Mouse (Mus musculus) neural tube, embryonic 12.5 days (tissue): Measurements from ENCODE around the gene Ciapin1. TPM values are rescaled to one million over a fixed set of nuclear protein-coding genes. Genes with fewer than 3 reads are reported as not detected.

ENCODE experiments used
- ATAC-seq: fragments of 200-750 bp; cut with Nextera tagmentation; 2 replicates; pipeline ENCODE4 v1.8.0; 2017; ENCODE audit warnings: low read depth, mild to moderate bottlenecking, moderate TSS enrichment, moderate library complexity; ENCODE audit not compliant: low FRiP score
- H3K27ac ChIP-seq: fragments of 300-500 bp; sonication (generic); 2 replicates; pipeline ENCODE4 v1.5.1; 2016
- H3K27me3 ChIP-seq: fragments of 300-500 bp; sonication (generic); replicated peaks from 2 replicates; pipeline ENCODE4 v1.6.1; 2016; ENCODE audit warnings: mild to moderate bottlenecking
- H3K36me3 ChIP-seq: fragments of 300-500 bp; sonication (generic); 2 replicates; pipeline ENCODE4 v1.6.1; 2016; ENCODE audit warnings: mild to moderate bottlenecking
- H3K4me1 ChIP-seq: fragments of 300-500 bp; sonication (generic); 2 replicates; pipeline ENCODE4 v1.6.1; 2016
- H3K4me2 ChIP-seq: fragments of 300-500 bp; sonication (generic); replicated peaks from 2 replicates; pipeline ENCODE4 v1.6.1; 2016; ENCODE audit warnings: mild to moderate bottlenecking
- H3K4me3 ChIP-seq: fragments of 300-500 bp; sonication (generic); 2 replicates; pipeline ENCODE4 v1.5.1; 2016
- H3K9ac ChIP-seq: fragments of 300-500 bp; sonication (generic); 2 replicates; pipeline ENCODE4 v1.6.1; 2016; ENCODE audit warnings: mild to moderate bottlenecking
- H3K9me3 ChIP-seq: fragments of 300-500 bp; sonication (generic); 2 replicates; pipeline ENCODE4 v1.6.1; 2016; ENCODE audit warnings: mild to moderate bottlenecking
- WGBS: fragments of 180-500 bp; shearing (Covaris S2); methylation state at CpG from one replicate; pipeline ENCODE4 v1.1.7; 2016; 5-methylcytosine and 5-hydroxymethylcytosine counted together
- polyA plus RNA-seq: library from polyadenylated mRNA; unstranded; fragments of >200 nt; fragmentation: Nextera tagmentation; extraction: Ambion mirVana; gene quantifications from 2 replicates; pipeline ENCODE4 v1.2.1, GENCODE M21; 2016

The Ciapin1 gene
- polyA plus RNA-seq, 1 experiment from 2014 or later = 190 TPM

DNA sequence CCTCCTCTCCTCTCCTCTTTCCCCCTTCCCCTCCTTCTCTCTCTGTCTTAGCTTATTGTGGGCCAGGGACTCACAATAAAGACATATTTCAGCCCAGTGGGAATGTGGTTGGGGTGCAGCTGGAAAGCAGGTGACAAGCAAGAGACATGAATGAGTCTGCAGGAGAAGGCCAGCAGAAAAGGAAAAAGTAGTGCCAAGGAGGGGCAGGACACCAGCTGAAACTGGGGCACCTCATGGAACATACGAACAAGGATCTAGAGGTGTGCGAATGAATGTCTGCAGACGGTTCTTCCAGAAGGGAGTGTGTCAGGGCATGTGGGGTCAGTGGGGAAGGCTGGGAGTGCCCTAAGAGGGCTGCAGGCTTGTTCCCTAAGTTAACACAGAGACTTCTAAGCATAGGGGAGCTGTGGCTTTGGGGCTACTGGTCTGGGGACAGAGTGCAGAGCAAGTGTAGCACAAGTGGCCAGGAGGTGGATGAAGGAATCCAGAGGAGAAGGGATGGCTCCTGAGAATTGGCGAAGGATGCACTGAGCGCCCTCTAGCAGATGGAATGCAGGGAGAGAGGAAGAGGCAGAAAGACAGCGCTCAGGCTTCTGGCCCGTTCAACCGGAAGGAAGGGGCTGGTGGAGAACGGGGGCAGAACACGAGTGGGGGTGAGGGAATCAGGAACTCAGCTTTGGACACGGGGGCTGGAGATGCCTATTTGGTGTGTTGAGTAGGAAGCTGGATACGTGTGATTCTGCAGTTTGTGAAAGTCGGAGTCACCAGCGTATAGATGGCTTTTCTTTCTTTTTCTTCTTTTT, 36.7 kb downstream of the Ciapin1 start:
- Histone ChIP-seq H3K36me3 (no peaks in the 10 kb centered on the region), H3K27me3 (no peaks in the 10 kb centered on the region), H3K27ac (no peak overlapping the region), H3K4me3 (no peak overlapping the region), H3K9ac (no peak overlapping the region), H3K4me1 (no peaks in the 10 kb centered on the region; the same call in 1 of the 2 replicates), H3K4me2 (peak overlapping the region; percentile 22; the same call in 1 of the 2 replicates), H3K9me3 (no peaks in the 10 kb centered on the region)
- no peak for ATAC-seq
- 53% methylated on average over 14 of the region's 14 CpGs for WGBS

- H3K27ac ChIP-seq = no peak overlapping the region
- H3K4me3 ChIP-seq = no peak overlapping the region
- no peaks in the 10 kb centered on the region for H3K27me3 ChIP-seq
- H3K9ac ChIP-seq = no peak overlapping the region
- ATAC-seq = no peak
- 64% methylated on average over 7 of the region's 7 CpGs for WGBS
- H3K4me1 ChIP-seq = no peaks in the 10 kb centered on the region; the same call in 1 of the 2 replicates
- H3K9me3 ChIP-seq = no peaks in the 10 kb centered on the region
- no peak overlapping the region for H3K4me2 ChIP-seq
- H3K36me3 ChIP-seq = no peaks in the 10 kb centered on the region
These were observed 37.7 kb downstream of the Ciapin1 start for GRCm38 (mm10) chr8:94800278-94800968.

DNA sequence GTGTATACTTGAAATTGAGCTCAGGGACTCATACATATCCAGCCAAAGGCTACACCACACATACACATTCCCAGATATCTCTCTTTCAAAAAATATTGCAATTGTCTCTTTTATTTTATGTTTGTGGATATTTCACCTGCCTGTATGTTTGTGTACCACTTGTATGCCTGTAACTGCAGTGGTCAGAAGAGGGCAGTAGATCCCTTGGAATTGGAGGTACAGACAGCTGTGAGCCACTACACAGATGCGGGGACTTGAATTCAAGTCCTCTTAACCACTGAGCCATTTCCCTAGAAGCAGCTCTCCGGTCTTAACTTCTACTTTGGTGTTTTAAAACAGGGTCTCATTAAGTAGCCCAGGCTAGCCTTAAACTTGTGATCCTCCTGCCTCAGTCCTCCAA, 43.4 kb downstream of the Ciapin1 start:
- no peak for ATAC-seq
- WGBS = 92% methylated on average over 2 of the region's 2 CpGs
- H3K27ac ChIP-seq = no peak overlapping the region
- no peak overlapping the region for H3K9ac ChIP-seq
- H3K4me3 ChIP-seq = no peak overlapping the region
- no peaks in the 10 kb centered on the region for H3K27me3 ChIP-seq
- H3K4me1 ChIP-seq = no peaks in the 10 kb centered on the region
- no peaks in the 10 kb centered on the region for H3K36me3 ChIP-seq
- no peaks in the 10 kb centered on the region for H3K9me3 ChIP-seq
- H3K4me2 ChIP-seq = no peak overlapping the region

- Histone ChIP-seq H3K9ac (no peak overlapping the region), H3K27ac (no peak overlapping the region), H3K4me2 (no peak overlapping the region), H3K4me3 (no peak overlapping the region), H3K9me3 (no peaks in the 10 kb centered on the region), H3K27me3 (no peaks in the 10 kb centered on the region), H3K4me1 (no peaks in the 10 kb centered on the region), H3K36me3 (no peaks in the 10 kb centered on the region)
- 94% methylated on average over 4 of the region's 4 CpGs for WGBS
- no peak for ATAC-seq
These were observed 43.8 kb downstream of the Ciapin1 start for GRCm38 (mm10) chr8:94794368-94794767.

DNA sequence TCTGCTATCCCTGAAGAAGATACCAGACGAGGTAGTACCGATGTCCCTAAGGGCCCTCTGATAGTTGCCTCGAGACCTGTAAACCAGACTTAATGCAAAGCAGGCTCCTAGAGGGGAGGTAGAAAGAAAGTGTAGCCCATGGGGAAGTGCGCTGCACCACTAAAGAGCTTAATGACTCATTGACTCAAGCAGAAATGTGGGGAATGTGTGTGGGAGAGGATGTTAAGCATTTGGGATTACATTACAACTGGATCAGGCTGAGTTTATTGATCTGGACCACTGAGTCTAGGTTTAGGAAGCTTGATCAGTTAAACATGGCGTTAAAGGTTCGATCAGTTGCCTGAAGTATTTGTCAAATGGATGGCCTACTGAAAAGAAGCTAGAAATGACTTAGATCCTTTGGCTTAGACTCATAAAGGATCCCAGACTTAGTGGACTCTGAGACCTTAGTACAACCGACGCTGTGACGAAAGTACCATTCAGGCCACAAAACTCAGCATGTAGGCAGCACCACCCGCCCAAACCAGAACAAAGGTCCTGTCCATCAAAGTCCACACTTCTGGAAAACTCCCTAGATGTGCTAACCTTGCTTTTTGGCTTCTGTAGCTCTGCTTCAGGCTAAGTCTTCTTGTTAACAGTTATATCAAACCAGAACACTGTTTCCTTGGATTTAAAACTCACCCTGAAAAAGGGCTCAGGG, 48.8 kb downstream of the Ciapin1 start:
- H3K27ac ChIP-seq = no peak overlapping the region
- no peak overlapping the region for H3K9ac ChIP-seq
- WGBS = 70% methylated on average over 10 of the region's 10 CpGs
- ATAC-seq = no peak
- no peaks in the 10 kb centered on the region for H3K4me1 ChIP-seq
- H3K9me3 ChIP-seq = no peaks in the 10 kb centered on the region
- no peak overlapping the region for H3K4me2 ChIP-seq
- H3K36me3 ChIP-seq = no peaks in the 10 kb centered on the region
- H3K27me3 ChIP-seq = no peaks in the 10 kb centered on the region
- no peak overlapping the region for H3K4me3 ChIP-seq

- no peak for ATAC-seq
- no peaks in the 10 kb centered on the region for H3K4me1 ChIP-seq
- H3K9me3 ChIP-seq = no peaks in the 10 kb centered on the region
- WGBS = 70% methylated on average over 15 of the region's 15 CpGs
- no peak overlapping the region for H3K4me3 ChIP-seq
- no peaks in the 10 kb centered on the region for H3K36me3 ChIP-seq
- no peaks in the 10 kb centered on the region for H3K27me3 ChIP-seq
- no peak overlapping the region for H3K4me2 ChIP-seq
- H3K27ac ChIP-seq = no peak overlapping the region
- no peak overlapping the region for H3K9ac ChIP-seq
These were observed 50.3 kb downstream of the Ciapin1 start for GRCm38 (mm10) chr8:94787524-94788501.

DNA sequence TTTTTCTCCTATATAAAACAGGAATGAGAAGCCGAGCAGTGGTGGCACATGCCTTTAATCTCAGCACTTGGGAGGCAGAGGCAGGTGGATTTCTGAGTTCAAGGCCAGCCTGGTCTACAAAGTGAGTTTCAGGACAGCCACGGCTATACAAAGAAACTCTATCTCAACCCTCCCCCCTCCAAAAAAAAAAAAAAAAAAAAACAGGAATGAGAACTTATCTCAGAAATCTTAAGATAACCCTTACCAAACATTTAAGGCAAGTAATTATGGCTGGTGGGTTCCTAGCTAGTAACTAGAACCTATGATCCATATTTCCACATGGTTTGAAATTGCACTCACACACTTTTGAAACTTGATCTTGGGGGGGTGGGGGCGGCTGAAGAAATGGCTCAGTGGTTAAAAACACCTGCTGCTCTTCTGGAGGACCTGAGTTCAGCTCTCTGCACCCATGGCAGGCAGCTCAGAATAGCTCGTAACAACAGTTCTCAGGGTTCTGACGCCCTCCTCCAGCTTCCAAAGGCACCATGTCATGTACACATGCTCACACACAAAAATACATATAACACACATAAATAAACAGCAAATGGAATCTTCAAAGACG, 52.1 kb downstream of the Ciapin1 start:
- H3K4me3 ChIP-seq = no peak overlapping the region
- H3K9me3 ChIP-seq = no peaks in the 10 kb centered on the region
- no peak overlapping the region for H3K4me2 ChIP-seq
- no peaks in the 10 kb centered on the region for H3K27me3 ChIP-seq
- H3K27ac ChIP-seq = no peak overlapping the region
- WGBS = 76% methylated on average over 6 of the region's 6 CpGs
- no peaks in the 10 kb centered on the region for H3K36me3 ChIP-seq
- peaks cover 8% of the 10 kb centered on the region for H3K4me1 ChIP-seq
- no peak for ATAC-seq
- H3K9ac ChIP-seq = no peak overlapping the region

DNA sequence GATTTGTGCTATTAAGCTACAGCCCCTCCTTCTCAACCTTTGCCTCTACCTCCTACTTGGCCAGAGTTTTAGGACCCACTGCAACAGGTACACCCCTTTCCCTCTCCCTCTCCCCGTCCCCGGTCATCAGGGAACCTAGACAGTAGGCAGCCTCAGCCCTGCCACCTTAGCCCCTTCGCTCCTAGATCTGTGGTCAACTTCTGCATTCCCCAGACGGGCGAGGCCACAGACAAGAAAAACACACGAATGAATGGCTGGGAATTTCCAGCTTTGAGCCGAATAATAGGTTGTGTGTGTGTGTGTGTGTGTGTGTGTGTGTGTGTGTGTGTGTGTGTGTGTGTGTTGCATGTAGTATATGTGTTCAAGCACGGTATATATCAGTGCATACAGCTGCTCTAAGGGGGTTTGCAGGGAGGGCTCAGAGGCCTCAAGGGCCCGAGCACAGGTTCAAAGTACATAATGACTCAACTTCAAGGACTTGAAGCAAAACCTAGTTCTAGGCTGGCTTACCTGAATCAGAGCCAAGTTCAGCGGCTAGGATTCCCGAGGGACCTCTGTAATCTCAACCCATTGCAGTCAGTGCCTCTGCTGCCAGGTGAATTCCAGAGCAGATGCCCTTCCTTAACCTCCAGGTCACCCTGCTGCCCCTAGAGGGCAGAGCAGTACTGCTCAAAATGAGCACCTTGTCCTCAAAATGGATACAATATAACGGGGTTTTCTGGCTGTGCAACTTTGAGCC, 52.7 kb downstream of the Ciapin1 start:
- no peak for ATAC-seq
- Histone ChIP-seq H3K4me2 (no peak overlapping the region), H3K4me1 (peaks cover 8% of the 10 kb centered on the region), H3K4me3 (no peak overlapping the region), H3K27ac (no peak overlapping the region), H3K9ac (no peak overlapping the region), H3K27me3 (no peaks in the 10 kb centered on the region), H3K36me3 (no peaks in the 10 kb centered on the region), H3K9me3 (no peaks in the 10 kb centered on the region)
- 67% methylated on average over 12 of the region's 12 CpGs for WGBS

- peaks cover 12% of the 10 kb centered on the region for H3K4me1 ChIP-seq
- whole genome bisulfite sequencing = 87% methylated on average over 4 of the region's 4 CpGs
These were observed 54.3 kb downstream of the Ciapin1 start for GRCm38 (mm10) chr8:94783890-94784289.

GRCm38 (mm10) chr8:94781838-94782235, 56.3 kb downstream of the Ciapin1 start:
- Histone ChIP-seq H3K4me2 (peak overlapping the region; percentile 36; the same call in 1 of the 2 replicates), H3K9me3 (no peaks in the 10 kb centered on the region), H3K27me3 (no peaks in the 10 kb centered on the region), H3K9ac (no peak overlapping the region), H3K36me3 (no peaks in the 10 kb centered on the region), H3K4me1 (peaks cover 22% of the 10 kb centered on the region), H3K27ac (no peak overlapping the region), H3K4me3 (no peak overlapping the region)
- 8% methylated on average over 11 of the region's 11 CpGs for WGBS
- ATAC-seq = no peak

More at GRCm38 (mm10) chr8:94783890-94784289, 54.3 kb downstream of the Ciapin1 start:
- no peaks in the 10 kb centered on the region for H3K36me3 ChIP-seq
- no peak overlapping the region for H3K9ac ChIP-seq
- no peak for ATAC-seq
- no peak overlapping the region for H3K27ac ChIP-seq
- no peak overlapping the region for H3K4me2 ChIP-seq
- no peaks in the 10 kb centered on the region for H3K9me3 ChIP-seq
- no peaks in the 10 kb centered on the region for H3K27me3 ChIP-seq
- H3K4me3 ChIP-seq = no peak overlapping the region
